Mouse (Mus musculus) stomach, embryonic 14.5 days (tissue): ENCODE results near the gene Palld. TPM values are rescaled to one million over a fixed set of nuclear protein-coding genes. Genes with fewer than 3 reads are reported as not detected.

Source experiments
- ATAC-seq: fragments of 200-750 bp; cut with Nextera tagmentation; 2 replicates; pipeline ENCODE4 v1.8.0; 2017; ENCODE audit warnings: low read depth, moderate TSS enrichment; ENCODE audit not compliant: insufficient number of reproducible peaks, insufficient read depth, low FRiP score
- H3K27ac ChIP-seq: fragments of 300-500 bp; sonication (generic); 2 replicates; pipeline ENCODE4 v1.5.1; 2014; ENCODE audit warnings: mild to moderate bottlenecking, low read length, moderate library complexity, mixed read lengths
- H3K27me3 ChIP-seq: fragments of 300-500 bp; sonication (generic); 2 replicates; pipeline ENCODE4 v1.6.1; 2014; ENCODE audit warnings: low read length, control low read depth, mixed read lengths; ENCODE audit not compliant: control insufficient read depth, insufficient read depth
- H3K36me3 ChIP-seq: fragments of 300-500 bp; sonication (generic); 2 replicates; pipeline ENCODE4 v1.6.1; 2014; ENCODE audit warnings: mild to moderate bottlenecking, control low read depth, low read length, moderate library complexity, mixed read lengths; ENCODE audit not compliant: control insufficient read depth, insufficient read depth
- H3K4me1 ChIP-seq: fragments of 300-500 bp; sonication (generic); 2 replicates; pipeline ENCODE4 v1.6.1; 2014; ENCODE audit warnings: low read length, control low read depth, mixed read lengths; ENCODE audit not compliant: control insufficient read depth, insufficient read depth
- H3K4me2 ChIP-seq: fragments of 300-500 bp; sonication (generic); replicated peaks from 2 replicates; pipeline ENCODE4 v1.6.1; 2014; ENCODE audit warnings: low read depth, low read length, control low read depth
- H3K4me3 ChIP-seq: fragments of 300-500 bp; sonication (generic); 2 replicates; pipeline ENCODE4 v1.5.1; 2014; ENCODE audit warnings: low read depth, low read length, control low read depth
- H3K9ac ChIP-seq: fragments of 300-500 bp; sonication (generic); replicated peaks from 2 replicates; pipeline ENCODE4 v1.6.1; 2014; ENCODE audit warnings: low read depth, mild to moderate bottlenecking, control low read depth, low read length, moderate library complexity, mixed read lengths
- H3K9me3 ChIP-seq: fragments of 300-500 bp; sonication (generic); 2 replicates; pipeline ENCODE4 v1.6.1; 2016; ENCODE audit warnings: low read depth, low read length, control low read depth; ENCODE audit not compliant: control insufficient read depth
- WGBS: fragments of 180-500 bp; shearing (Covaris S2); extraction: QIAGEN DNeasy Blood & Tissue Kit; methylation state at CpG from one replicate; pipeline ENCODE4 v1.1.7; 2014; 5-methylcytosine and 5-hydroxymethylcytosine counted together
- polyA plus RNA-seq: library from polyadenylated mRNA; unstranded; fragments of >200 nt; fragmentation: Nextera tagmentation; extraction: Ambion mirVana; gene quantifications from 2 replicates; pipeline ENCODE4 v1.2.1, GENCODE M21; 2014

Gene Palld
- polyA plus RNA-seq, 1 experiment from 2014 or later: 91.0 TPM

- Histone ChIP-seq H3K27ac (no peak overlapping the region), H3K27me3 (no peaks in the 10 kb centered on the region), H3K9ac (no peak overlapping the region), H3K4me2 (no peak overlapping the region), H3K4me1 (no peaks in the 10 kb centered on the region), H3K9me3 (no peaks in the 10 kb centered on the region), H3K4me3 (no peak overlapping the region), H3K36me3 (no peaks in the 10 kb centered on the region; the same call in 1 of the 2 replicates)
- no peak for ATAC-seq
These were observed 231.3 kb downstream of the Palld start for GRCm38 (mm10) chr8:61671151-61671550.

GRCm38 (mm10) chr8:61670376-61670775 is 232.1 kb downstream of the Palld start:
- 55% methylated on average over 4 of the region's 4 CpGs for WGBS
- Histone ChIP-seq H3K9ac (no peak overlapping the region), H3K4me3 (no peak overlapping the region), H3K36me3 (no peaks in the 10 kb centered on the region; the same call in 1 of the 2 replicates), H3K27ac (no peak overlapping the region), H3K9me3 (no peaks in the 10 kb centered on the region), H3K4me1 (no peaks in the 10 kb centered on the region), H3K27me3 (no peaks in the 10 kb centered on the region), H3K4me2 (no peak overlapping the region)
- ATAC-seq: no peak

- Histone ChIP-seq H3K9ac (no peak overlapping the region), H3K36me3 (no peaks in the 10 kb centered on the region; the same call in 1 of the 2 replicates), H3K27ac (no peak overlapping the region), H3K9me3 (no peaks in the 10 kb centered on the region), H3K4me3 (no peak overlapping the region), H3K4me2 (no peak overlapping the region), H3K27me3 (no peaks in the 10 kb centered on the region), H3K4me1 (no peaks in the 10 kb centered on the region)
- 48% methylated on average over 6 of the region's 6 CpGs for WGBS
- ATAC-seq: no peak
These were observed 235.6 kb downstream of the Palld start for GRCm38 (mm10) chr8:61666919-61667318.

- Histone ChIP-seq H3K4me2 (no peak overlapping the region), H3K9ac (no peak overlapping the region), H3K9me3 (no peaks in the 10 kb centered on the region), H3K4me1 (no peaks in the 10 kb centered on the region), H3K4me3 (no peak overlapping the region), H3K27me3 (no peaks in the 10 kb centered on the region), H3K36me3 (no peaks in the 10 kb centered on the region; the same call in 1 of the 2 replicates), H3K27ac (no peak overlapping the region)
- ATAC-seq: 0 out of 2 replicates have a peak, but pooled peaks have one; percentile 42
- WGBS: 26% methylated on average over 8 of the region's 8 CpGs
These were observed 237.5 kb downstream of the Palld start for GRCm38 (mm10) chr8:61665021-61665420.

- Histone ChIP-seq H3K27me3 (no peaks in the 10 kb centered on the region), H3K36me3 (no peaks in the 10 kb centered on the region; the same call in 1 of the 2 replicates), H3K4me3 (no peak overlapping the region), H3K9ac (no peak overlapping the region), H3K27ac (no peak overlapping the region), H3K4me1 (no peaks in the 10 kb centered on the region), H3K9me3 (no peaks in the 10 kb centered on the region), H3K4me2 (no peak overlapping the region)
- 81% methylated on average over 6 of the region's 6 CpGs for WGBS
- no peak for ATAC-seq
These were observed 238.3 kb downstream of the Palld start for GRCm38 (mm10) chr8:61664162-61664561.

- Histone ChIP-seq H3K27me3 (no peaks in the 10 kb centered on the region), H3K36me3 (no peaks in the 10 kb centered on the region; the same call in 1 of the 2 replicates), H3K9me3 (no peaks in the 10 kb centered on the region), H3K27ac (no peak overlapping the region), H3K4me1 (no peaks in the 10 kb centered on the region), H3K4me2 (no peak overlapping the region), H3K4me3 (no peak overlapping the region), H3K9ac (no peak overlapping the region)
- 69% methylated on average over 4 of the region's 4 CpGs for WGBS
- ATAC-seq: no peak
These were observed 239.7 kb downstream of the Palld start for GRCm38 (mm10) chr8:61662829-61663228.

- no peak overlapping the region for H3K9ac ChIP-seq
- H3K4me2 ChIP-seq: no peak overlapping the region
- no peak overlapping the region for H3K27ac ChIP-seq
- no peak for ATAC-seq
- 84% methylated on average over 5 of the region's 5 CpGs for WGBS
- no peak overlapping the region for H3K4me3 ChIP-seq
- no peaks in the 10 kb centered on the region for H3K4me1 ChIP-seq
- no peaks in the 10 kb centered on the region for H3K9me3 ChIP-seq
- no peaks in the 10 kb centered on the region for H3K36me3 ChIP-seq
- H3K27me3 ChIP-seq: no peaks in the 10 kb centered on the region
These were observed 240.9 kb downstream of the Palld start for GRCm38 (mm10) chr8:61661611-61662010.

- H3K27ac ChIP-seq: no peak overlapping the region
- H3K9ac ChIP-seq: no peak overlapping the region
- ATAC-seq: no peak
- no peaks in the 10 kb centered on the region for H3K9me3 ChIP-seq
- H3K4me3 ChIP-seq: no peak overlapping the region
- no peak overlapping the region for H3K4me2 ChIP-seq
- H3K36me3 ChIP-seq: no peaks in the 10 kb centered on the region
- H3K27me3 ChIP-seq: no peaks in the 10 kb centered on the region
- no peaks in the 10 kb centered on the region for H3K4me1 ChIP-seq
- 87% methylated on average over 5 of the region's 5 CpGs for WGBS
These were observed 241.5 kb downstream of the Palld start for GRCm38 (mm10) chr8:61660961-61661360.

GRCm38 (mm10) chr8:61651955-61652354 is 250.5 kb downstream of the Palld start:
- H3K9ac ChIP-seq: no peak overlapping the region
- 50% methylated on average over 6 of the region's 6 CpGs for WGBS

More at GRCm38 (mm10) chr8:61651955-61652354, 250.5 kb downstream of the Palld start:
- no peak for ATAC-seq
- H3K9me3 ChIP-seq: no peaks in the 10 kb centered on the region
- no peak overlapping the region for H3K4me2 ChIP-seq
- no peak overlapping the region for H3K27ac ChIP-seq
- no peaks in the 10 kb centered on the region for H3K36me3 ChIP-seq
- H3K4me3 ChIP-seq: no peak overlapping the region
- H3K27me3 ChIP-seq: no peaks in the 10 kb centered on the region
- no peaks in the 10 kb centered on the region; the same call in 1 of the 2 replicates for H3K4me1 ChIP-seq
